Mouse (Mus musculus) layer of hippocampus, postnatal 10 days (tissue): ENCODE measurements around the gene Gdpd4. TPM values are rescaled to one million over a fixed set of nuclear protein-coding genes. Genes with fewer than 3 reads are reported as not detected.

Experiments
- DNase-seq, 2 experiments: peaks; one replicate each; pipeline ENCODE4 v3.0.0; 2021; ENCODE audit warnings: low spot score in 2 of 2
- total RNA-seq, 2 experiments: library from RNA; stranded (reverse); gene quantifications; 2 replicates each; pipeline ENCODE4 v1.2.3; 2021

The Gdpd4 gene
- total RNA-seq, 2 experiments from 2014 or later, result not detected

DNA sequence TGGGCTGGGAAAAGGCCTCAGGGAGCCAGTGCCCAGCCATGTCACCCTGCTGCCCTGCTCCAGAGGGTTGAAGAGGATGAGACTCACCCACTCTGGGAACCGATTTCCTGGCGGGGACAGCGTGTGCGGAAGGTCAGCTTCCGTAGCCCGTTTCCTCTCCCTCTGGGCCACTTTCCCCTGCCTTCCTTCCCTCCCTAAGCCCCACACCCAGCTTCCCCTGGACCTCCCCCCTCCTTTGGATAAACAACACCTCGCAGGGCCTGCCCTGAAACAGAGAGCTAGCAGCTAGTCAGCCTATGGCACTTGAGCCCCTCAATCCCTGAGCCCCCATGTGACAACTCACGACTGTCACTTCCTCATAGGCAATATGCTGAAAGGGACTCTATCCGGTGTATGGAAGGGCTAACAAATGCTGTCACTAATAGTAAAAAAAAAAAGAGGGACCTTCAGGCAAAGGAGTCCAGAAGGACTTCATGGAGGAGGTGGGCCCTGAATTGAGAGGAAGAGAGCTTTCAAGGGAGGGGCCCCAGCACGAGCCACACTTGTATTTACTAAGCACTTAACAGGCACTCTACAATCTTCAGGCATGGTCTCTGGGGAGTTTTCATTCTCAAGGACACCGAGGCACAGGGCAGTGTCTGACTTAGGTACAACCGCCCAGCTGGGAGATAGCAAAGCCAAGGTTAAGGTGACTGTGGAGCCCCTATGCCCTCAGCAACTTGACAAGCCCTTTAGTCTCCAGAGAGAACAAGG, 165.0 kb downstream of the Gdpd4 start:
- no peak for DNase-seq

DNA sequence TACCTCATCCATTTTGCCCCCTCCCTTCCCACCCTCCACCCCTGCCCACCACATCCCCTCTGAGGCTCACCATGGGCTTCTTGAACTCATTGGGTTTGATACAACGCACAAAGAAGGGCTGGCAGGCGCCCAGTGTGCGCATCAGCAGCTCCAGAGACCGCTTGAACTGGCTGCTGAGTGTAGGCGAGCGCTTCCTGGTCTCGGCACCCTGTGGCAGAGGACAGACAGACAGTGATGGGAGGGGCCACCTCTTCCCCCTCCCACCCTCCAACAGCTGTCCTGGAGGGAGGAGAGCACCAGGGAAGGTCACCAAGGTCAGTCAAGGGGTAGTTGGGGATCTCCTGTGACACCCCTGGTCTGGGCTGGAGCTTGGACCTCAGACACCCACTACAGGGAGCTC, 165.6 kb downstream of the Gdpd4 start:
- no peak for DNase-seq

DNA sequence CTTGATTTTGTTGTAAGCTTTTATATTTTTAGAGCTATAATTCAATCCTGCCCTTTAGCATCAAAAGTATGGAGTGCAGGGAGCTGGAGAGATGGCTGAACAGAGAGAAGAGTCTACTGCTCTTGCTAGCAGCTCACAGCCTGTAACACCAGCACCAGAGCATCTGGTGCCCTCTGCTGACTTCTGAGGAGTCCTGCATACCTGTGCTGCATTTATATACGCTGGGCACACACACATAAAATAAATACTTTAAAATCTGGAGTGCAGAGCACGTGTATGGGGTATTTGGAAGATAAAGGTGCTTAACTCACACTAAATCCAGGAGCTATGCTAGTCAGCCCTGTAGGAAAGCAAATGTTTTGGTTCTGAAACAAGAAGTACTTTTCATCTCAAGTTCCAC, 166.6 kb downstream of the Gdpd4 start:
- no peak for DNase-seq

DNA sequence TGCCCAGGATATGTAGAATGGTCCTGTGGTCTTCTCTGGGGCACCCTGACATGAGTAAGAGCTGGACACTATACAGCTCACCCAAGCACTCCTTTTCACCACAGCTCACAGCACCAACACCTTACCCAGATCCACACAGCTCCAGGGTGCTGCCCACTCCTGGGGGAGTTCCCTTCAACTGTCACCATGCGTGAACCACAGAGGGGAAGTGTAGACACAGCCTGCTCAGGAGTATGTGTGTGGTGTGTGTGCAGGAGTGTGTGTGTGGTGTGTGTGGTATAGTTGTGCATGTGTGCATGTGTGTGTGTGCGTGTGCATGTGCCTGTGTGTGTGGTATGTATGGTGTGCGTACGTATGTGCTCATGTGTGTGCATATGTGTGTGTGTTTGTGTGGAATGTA, 176.1 kb downstream of the Gdpd4 start:
- DNase-seq, result no peak

DNA sequence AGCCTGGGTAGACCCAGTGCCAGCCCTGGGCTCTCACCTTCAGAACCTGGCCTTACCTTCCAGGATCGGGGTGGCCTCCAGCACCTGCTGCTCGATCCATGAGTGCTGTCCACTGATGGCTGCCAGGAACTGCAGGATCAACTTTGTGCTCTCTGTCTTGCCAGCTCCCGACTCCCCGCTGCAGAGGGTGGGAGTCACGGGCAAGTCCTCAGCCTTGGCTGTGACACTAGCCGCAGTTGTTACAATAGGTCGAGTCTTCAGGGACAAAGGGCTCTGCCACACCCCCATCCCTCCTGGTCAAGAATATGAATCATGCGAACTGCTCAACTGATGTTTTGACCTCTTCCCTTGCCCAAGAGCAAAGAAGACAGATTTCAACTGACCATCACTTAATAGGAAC, 177.8 kb downstream of the Gdpd4 start:
- no peak for DNase-seq

Other genes with a start within 250 kb of the Gdpd4 start
- 10 to 100 TPM; 68.7 to 74.9 TPM for gene Clns1a, start 223.3 kb upstream of the Gdpd4 start, total RNA-seq
- gene Aqp11, start 181.7 kb upstream of the Gdpd4 start, total RNA-seq, result 10 to 100 TPM; 39.7 to 39.9 TPM
- 100 to 1,000 TPM; 153 to 175 TPM for gene Pak1, start 131.4 kb upstream of the Gdpd4 start, total RNA-seq
- 10 to 100 TPM; 15.1 to 17.0 TPM for gene Myo7a, start 199.6 kb downstream of the Gdpd4 start, total RNA-seq
- 1 to 10 TPM; 1.5 to 1.8 TPM for gene Omp, start 225.5 kb downstream of the Gdpd4 start, total RNA-seq